Mouse (Mus musculus) bone marrow, adult 2 months (tissue): ENCODE results near the gene Zfyve1. TPM values are rescaled to one million over a fixed set of nuclear protein-coding genes. Genes with fewer than 3 reads are reported as not detected.
"Not testable (repeated sequence)": the region's sequence is repeated elsewhere in the genome, so short reads cannot be mapped to it uniquely, and the experiment has no call there.

Experiments used
- H3K27ac ChIP-seq: fragments of 200-500 bp; 2 replicates; pipeline ENCODE4 v1.5.1; 2012; ENCODE audit warnings: low read depth, mild to moderate bottlenecking, control low read depth, inconsistent platforms, low read length; ENCODE audit not compliant: control insufficient read depth, poor library complexity, insufficient read depth
- H3K4me1 ChIP-seq: fragments of 200-500 bp; 2 replicates; pipeline ENCODE4 v1.6.1; 2011; ENCODE audit warnings: low read length; ENCODE audit not compliant: control insufficient read depth, insufficient read depth
- H3K4me3 ChIP-seq: fragments of 200-500 bp; replicated peaks from 2 replicates; pipeline ENCODE3; 2011; ENCODE audit warnings: mild to moderate bottlenecking, low read depth, low read length, control low read depth; ENCODE audit not compliant: control insufficient read depth
- CTCF ChIP-seq: fragments of 200-500 bp; IDR thresholded peaks from 2 replicates; pipeline ENCODE4 v1.5.1; 2011; ENCODE audit warnings: low read length, control low read depth; ENCODE audit not compliant: control insufficient read depth, insufficient read depth
- POLR2A ChIP-seq: fragments of 200-500 bp; IDR thresholded peaks from 2 replicates; pipeline ENCODE4 v1.6.1; 2011; ENCODE audit warnings: low read depth, mild to moderate bottlenecking, control low read depth, low read length, borderline replicate concordance; ENCODE audit not compliant: control insufficient read depth
- WGBS: fragments of 180-500 bp; shearing (Covaris S2); methylation state at CpG from one replicate; pipeline ENCODE4 v1.1.7; 2018; 5-methylcytosine and 5-hydroxymethylcytosine counted together
- polyA plus RNA-seq: library from polyadenylated mRNA; stranded (reverse); fragments of >200 nt; gene quantifications from 2 replicates; pipeline ENCODE4 v1.2.4, GENCODE M21; 2011; ENCODE audit warnings: low replicate concordance; ENCODE audit not compliant: missing spikeins, insufficient read depth, insufficient read length

Gene Zfyve1
- polyA plus RNA-seq, 1 experiment: 17.5 TPM

GRCm38 (mm10) chr12:83622031-83622755 lies 25.2 kb upstream of the Zfyve1 start:
- WGBS: 70% methylated on average over 6 of the region's 6 CpGs
- Histone ChIP-seq H3K27ac (no peak overlapping the region), H3K4me3 (no peak overlapping the region), H3K4me1 (no peaks in the 10 kb centered on the region)
- no peak for TF ChIP-seq POLR2A

- WGBS: 72% methylated on average over 23 of the region's 23 CpGs
- not testable (repeated sequence) for H3K4me1 ChIP-seq, H3K4me3 ChIP-seq, H3K27ac ChIP-seq
These were observed 23.7 kb upstream of the Zfyve1 start for GRCm38 (mm10) chr12:83620694-83621093.

DNA sequence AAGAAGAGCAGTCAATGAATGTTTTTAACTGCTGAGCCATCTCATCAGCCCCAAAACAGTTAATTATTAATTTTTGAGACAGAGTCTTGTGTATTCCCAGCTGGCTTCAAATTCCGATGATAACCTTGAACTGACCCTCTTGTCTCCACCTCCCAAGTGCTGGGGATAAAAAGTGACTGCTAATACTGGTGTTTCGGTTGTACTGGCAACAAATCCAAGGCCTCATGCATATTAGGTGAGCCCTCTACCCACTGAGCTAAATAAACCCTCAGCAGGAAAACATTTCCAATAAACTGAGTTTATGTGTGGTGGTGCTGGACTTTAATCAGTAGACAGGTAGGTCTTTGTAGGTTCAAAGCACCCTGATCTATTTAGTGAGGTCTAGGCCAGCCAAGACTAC lies 22.0 kb upstream of the Zfyve1 start:
- 87% methylated on average over 2 of the region's 2 CpGs for WGBS
- no peak overlapping the region for H3K4me3 ChIP-seq
- TF ChIP-seq POLR2A (no peak), CTCF (no peak)
- H3K4me1 ChIP-seq: no peaks in the 10 kb centered on the region
- no peak overlapping the region for H3K27ac ChIP-seq

DNA sequence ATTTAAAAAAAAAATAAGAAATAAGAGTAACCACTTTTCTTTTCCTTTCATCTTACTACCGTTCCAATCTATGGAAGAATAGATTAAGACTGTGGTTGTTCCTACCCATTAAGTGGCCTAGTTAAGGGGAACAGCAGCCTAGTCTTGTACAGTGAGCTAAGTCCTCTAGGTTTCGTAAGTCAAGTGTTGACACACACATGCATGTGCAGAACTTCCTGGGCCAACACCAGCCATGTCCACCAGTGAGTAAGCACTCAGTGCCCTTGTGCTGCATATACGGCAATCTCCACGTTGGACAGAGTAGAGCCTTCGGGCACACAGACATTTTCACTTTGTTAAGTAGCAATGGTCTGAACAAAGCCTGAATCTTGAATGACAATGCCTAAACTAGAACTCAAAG lies 20.2 kb upstream of the Zfyve1 start:
- peak overlapping the region; percentile 24; the same call in 1 of the 2 replicates for H3K27ac ChIP-seq
- WGBS: 60% methylated on average over 5 of the region's 5 CpGs
- TF ChIP-seq CTCF: no peak
- TF ChIP-seq POLR2A: no peak
- peak overlapping the region; percentile 45 for H3K4me3 ChIP-seq
- H3K4me1 ChIP-seq: no peaks in the 10 kb centered on the region

GRCm38 (mm10) chr12:83606411-83606810 lies 9.4 kb upstream of the Zfyve1 start:
- not testable (repeated sequence) for H3K4me3 ChIP-seq, H3K4me1 ChIP-seq, H3K27ac ChIP-seq
- 78% methylated on average over 2 of the region's 2 CpGs for WGBS

DNA sequence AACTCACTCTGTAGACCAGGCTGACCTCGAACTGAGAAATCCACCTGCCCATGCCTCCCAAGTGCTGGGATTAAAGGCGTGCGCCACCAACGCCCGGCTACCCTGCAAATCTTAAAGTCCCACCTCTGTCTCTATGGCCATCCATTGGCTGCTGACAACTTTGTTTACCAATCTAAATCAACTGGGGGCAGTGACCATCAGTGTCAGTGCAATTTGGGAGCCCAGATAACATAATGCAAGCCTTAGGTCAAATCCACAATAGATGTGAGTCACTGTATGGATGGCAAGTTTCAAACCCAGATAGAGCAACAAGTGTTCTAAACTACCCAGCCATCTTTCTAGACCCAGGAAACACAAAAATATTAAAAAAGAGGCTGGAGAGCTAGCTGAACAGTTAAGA lies 5.3 kb upstream of the Zfyve1 start:
- no peaks in the 10 kb centered on the region for H3K4me1 ChIP-seq
- no peak overlapping the region for H3K27ac ChIP-seq
- no peak for TF ChIP-seq POLR2A
- no peak for TF ChIP-seq CTCF
- 80% methylated on average over 5 of the region's 5 CpGs for WGBS
- no peak overlapping the region for H3K4me3 ChIP-seq

DNA sequence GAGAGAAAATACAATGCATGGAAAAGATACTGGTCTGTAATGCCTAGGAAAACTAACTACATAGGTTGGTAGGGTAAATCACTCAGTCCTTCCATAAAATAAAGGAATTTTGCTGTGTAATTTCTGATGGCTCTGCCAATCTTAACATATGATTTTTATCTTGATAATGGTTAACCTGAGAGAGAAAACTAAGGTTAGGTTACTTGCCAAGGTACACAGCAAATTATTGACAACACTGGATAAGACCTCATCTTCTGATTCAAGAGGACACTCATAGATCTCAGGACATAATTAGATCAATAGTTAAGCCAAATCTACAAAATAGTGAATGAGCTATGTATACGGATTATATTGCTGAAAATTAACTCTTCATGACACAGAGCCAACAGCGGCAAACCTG lies 859 bp upstream of the Zfyve1 start:
- 77% methylated on average over 2 of the region's 2 CpGs for WGBS
- no peak overlapping the region for H3K27ac ChIP-seq
- H3K4me3 ChIP-seq: no peak overlapping the region
- no peaks in the 10 kb centered on the region for H3K4me1 ChIP-seq
- TF ChIP-seq POLR2A (no peak), CTCF (no peak)

DNA sequence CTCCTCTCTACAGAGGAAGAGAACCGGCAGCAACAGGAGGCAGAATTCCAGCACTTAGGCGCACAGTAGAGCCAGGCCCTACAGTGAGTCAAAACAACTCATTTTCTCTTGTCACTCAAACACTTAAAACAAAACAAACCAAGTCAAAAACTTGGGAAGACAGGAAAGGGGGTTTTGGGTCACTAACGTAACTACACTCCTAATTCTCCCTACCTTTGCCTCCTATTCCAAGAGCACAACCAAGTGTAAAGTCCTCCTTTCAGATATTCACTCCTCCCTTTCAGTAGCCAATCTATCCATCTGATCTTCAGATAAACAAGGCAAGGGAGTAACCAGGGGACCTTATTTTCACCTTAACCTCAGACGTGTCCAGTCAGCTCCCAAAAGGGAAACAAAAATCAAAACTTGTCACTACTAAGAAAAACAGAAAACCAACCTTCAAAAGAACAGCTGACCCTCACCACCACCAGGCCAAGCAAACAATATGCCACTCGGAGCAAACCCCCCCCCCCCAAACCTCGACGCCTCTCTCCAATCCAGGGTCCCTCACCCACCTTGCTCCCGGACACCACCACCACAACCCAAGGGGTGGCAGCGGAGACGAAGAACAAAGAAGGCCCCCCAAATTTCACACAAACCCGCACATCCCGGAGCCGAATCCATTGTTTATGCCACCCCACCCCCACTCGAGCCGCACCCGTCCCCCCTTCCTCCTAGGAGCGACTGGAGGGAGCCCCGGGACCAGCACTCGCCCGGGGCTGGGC lies 649 bp downstream of the Zfyve1 start:
- H3K4me1 ChIP-seq: no peaks in the 10 kb centered on the region
- H3K27ac ChIP-seq: peak overlapping the region; percentile 60
- TF ChIP-seq CTCF (no peak), POLR2A (no peak)
- H3K4me3 ChIP-seq: peak overlapping the region; percentile 73
- WGBS: 8% methylated on average over 20 of the region's 20 CpGs
